Mouse (Mus musculus): ENCODE measurements around the gene Crybb2. TPM values are rescaled to one million over a fixed set of nuclear protein-coding genes. Genes with fewer than 3 reads are reported as not detected.

The Crybb2 gene
- polyA plus RNA-seq, 1 experiment from 2014 or later = not detected

Other genes starting within 250 kb of the Crybb2 start
- gene Myo18b, start 173.8 kb downstream of the Crybb2 start, polyA plus RNA-seq (2016; fragmentation: Nextera tagmentation; extraction: Ambion mirVana) = 1.0 and 2.0 TPM in 2 replicates
- gene Grk3, start 54.3 kb downstream of the Crybb2 start, polyA plus RNA-seq (2016; fragmentation: Nextera tagmentation; extraction: Ambion mirVana) = 10.9 and 11.8 TPM in 2 replicates
- 0.74 and 0.81 TPM in 2 replicates for gene Crybb3, start 11.5 kb upstream of the Crybb2 start, polyA plus RNA-seq (2016; fragmentation: Nextera tagmentation; extraction: Ambion mirVana)
- 3.6 and 4.5 TPM in 2 replicates for gene 2900026A02Rik, start 151.1 kb upstream of the Crybb2 start, polyA plus RNA-seq (2016; fragmentation: Nextera tagmentation; extraction: Ambion mirVana)
- gene Tmem211, start 156.8 kb upstream of the Crybb2 start, polyA plus RNA-seq (2016; fragmentation: Nextera tagmentation; extraction: Ambion mirVana) = 0.15 TPM in 1 of 2 replicates, not detected in the other
- gene Sgsm1, start 240.7 kb upstream of the Crybb2 start, polyA plus RNA-seq (2016; fragmentation: Nextera tagmentation; extraction: Ambion mirVana) = 11.6 and 14.3 TPM in 2 replicates

All from hindbrain, embryonic 12.5 days (tissue).